Mouse (Mus musculus) retina, adult 2 months (tissue): ENCODE measurements around the gene Tmem9b.
A peak's percentile ranks its signal among the peaks of the same experiment; 100 is the strongest.

ENCODE experiments used
- DNase-seq: peaks from one replicate; pipeline ENCODE4 v3.0.0-alpha.2; 2012; ENCODE audit warnings: low read depth, low spot score

The Tmem9b gene

GRCm38 (mm10) chr7:109752008-109752925 is at the start of gene Tmem9b:
Gene Tmem9b, minus strand, starts transcription at chr7:109752875.
- peak; percentile 64 for DNase-seq

- DNase-seq: no peak
Observed at GRCm38 (mm10) chr7:109800626-109801025, 48.0 kb upstream of the Tmem9b start.

- no peak for DNase-seq
Observed at GRCm38 (mm10) chr7:109799168-109799567, 46.5 kb upstream of the Tmem9b start.

GRCm38 (mm10) chr7:109795564-109795963 is 42.9 kb upstream of the Tmem9b start:
- DNase-seq: no peak

- no peak for DNase-seq
Observed at GRCm38 (mm10) chr7:109794556-109794955, 41.9 kb upstream of the Tmem9b start.

GRCm38 (mm10) chr7:109792759-109793158 is 40.1 kb upstream of the Tmem9b start:
- peak; percentile 53 for DNase-seq

- DNase-seq: no peak
Observed at GRCm38 (mm10) chr7:109790818-109791217, 38.1 kb upstream of the Tmem9b start.

GRCm38 (mm10) chr7:109787860-109788259 is 35.2 kb upstream of the Tmem9b start:
- no peak for DNase-seq

- no peak for DNase-seq
Observed at GRCm38 (mm10) chr7:109783281-109783680, 30.6 kb upstream of the Tmem9b start.

- peak; percentile 57 for DNase-seq
Observed at GRCm38 (mm10) chr7:109781470-109782203, 29.0 kb upstream of the Tmem9b start, which contains the start of gene Nrip3. Gene Nrip3, minus strand, starts transcription at chr7:109782025.

GRCm38 (mm10) chr7:109781087-109781469 is 28.4 kb upstream of the Tmem9b start:
- DNase-seq: no peak

- DNase-seq: no peak
Observed at GRCm38 (mm10) chr7:109772251-109772650, 19.6 kb upstream of the Tmem9b start.

GRCm38 (mm10) chr7:109768699-109769383 is 16.2 kb upstream of the Tmem9b start:
- DNase-seq: no peak

GRCm38 (mm10) chr7:109767575-109768350 is 15.1 kb upstream of the Tmem9b start:
- no peak for DNase-seq

GRCm38 (mm10) chr7:109764009-109764408 is 11.3 kb upstream of the Tmem9b start:
- DNase-seq: no peak

- DNase-seq: no peak
Observed at GRCm38 (mm10) chr7:109756291-109756690, 3.6 kb upstream of the Tmem9b start.

- DNase-seq: no peak
Observed at GRCm38 (mm10) chr7:109754034-109754433, 1.4 kb upstream of the Tmem9b start.

GRCm38 (mm10) chr7:109751427-109752007 is 1.2 kb downstream of the Tmem9b start:
- DNase-seq: no peak

- no peak for DNase-seq
Observed at GRCm38 (mm10) chr7:109747747-109748146, 4.9 kb downstream of the Tmem9b start.

GRCm38 (mm10) chr7:109741703-109742102 is 11.0 kb downstream of the Tmem9b start:
- no peak for DNase-seq

GRCm38 (mm10) chr7:109741060-109741459 is 11.6 kb downstream of the Tmem9b start:
- no peak for DNase-seq
